Mouse (Mus musculus): ENCODE measurements at regions not wholly inside any gene's neighbourhood (a gene's known extent, or its start where the extent isn't known, plus 50 kb on each side); places are given as distances from the start of the nearest gene placed in this dataset.

DNA sequence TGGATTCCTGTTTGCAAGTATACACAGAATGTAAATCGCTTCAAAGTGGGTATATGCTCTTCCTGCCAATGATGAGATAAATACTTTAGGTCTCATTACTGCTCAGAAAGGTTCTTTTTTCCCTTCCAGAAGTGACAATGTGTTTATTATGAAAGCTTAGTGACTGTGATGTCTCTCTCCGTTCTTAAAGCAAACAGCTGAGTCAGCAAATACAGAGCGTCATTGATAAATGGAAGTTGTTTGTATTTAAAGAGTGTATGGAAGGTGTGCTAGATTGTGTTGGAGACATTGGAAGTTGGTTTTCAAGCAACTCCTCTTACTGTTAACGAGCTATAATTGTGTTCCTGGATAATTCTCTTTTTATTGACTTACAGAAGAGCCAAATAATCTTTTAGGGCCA is 408.0 kb downstream of the Prr30 start:
- Histone ChIP-seq H3K27me3 (no peaks in the 10 kb centered on the region), H3K27ac (replicated peaks) (no peak overlapping the region), H3K4me2 (no peak overlapping the region), H3K4me3 (replicated peaks) (no peak overlapping the region), H3K9me3 (replicated peaks) (no peaks in the 10 kb centered on the region), H3K36me3 (replicated peaks) (no peaks in the 10 kb centered on the region), H3K4me1 (replicated peaks) (no peaks in the 10 kb centered on the region), H3K9ac (no peak overlapping the region)
- 57% methylated on average over 4 of the region's 4 CpGs for WGBS (ENCODE audit: insufficient replicate concordance)
- no peak for ATAC-seq (ENCODE audit: insufficient read depth)

DNA sequence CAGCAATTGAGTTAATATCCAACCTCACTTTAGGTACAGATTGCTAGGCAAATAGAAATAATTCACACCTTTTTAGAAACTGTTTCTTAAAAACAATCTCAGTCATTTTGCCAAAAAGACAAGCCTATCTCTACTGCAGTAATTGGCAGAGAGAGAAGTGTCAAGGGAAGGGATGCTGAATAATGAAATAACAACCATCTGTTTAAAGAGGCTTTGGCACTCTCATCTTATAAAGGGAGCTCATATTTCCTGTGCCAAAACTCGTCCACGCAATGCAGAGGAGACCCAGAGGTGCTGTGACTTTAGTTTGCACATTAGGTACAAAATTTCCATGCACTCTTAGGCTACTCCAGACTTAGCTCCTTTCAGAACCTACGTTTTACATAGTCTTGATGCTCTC is 418.2 kb downstream of the Prr30 start:
- H3K27me3 ChIP-seq: no peaks in the 10 kb centered on the region
- WGBS (ENCODE audit: insufficient replicate concordance): 43% methylated on average over 3 of the region's 3 CpGs
- no peak overlapping the region for H3K9ac ChIP-seq
- no peak for ATAC-seq (ENCODE audit: insufficient read depth)
- no peak overlapping the region for H3K4me3 ChIP-seq (replicated peaks)
- H3K9me3 ChIP-seq (replicated peaks): no peaks in the 10 kb centered on the region
- H3K4me2 ChIP-seq: no peak overlapping the region
- H3K4me1 ChIP-seq (replicated peaks): no peaks in the 10 kb centered on the region
- H3K27ac ChIP-seq (replicated peaks): no peak overlapping the region
- no peaks in the 10 kb centered on the region for H3K36me3 ChIP-seq (replicated peaks)

DNA sequence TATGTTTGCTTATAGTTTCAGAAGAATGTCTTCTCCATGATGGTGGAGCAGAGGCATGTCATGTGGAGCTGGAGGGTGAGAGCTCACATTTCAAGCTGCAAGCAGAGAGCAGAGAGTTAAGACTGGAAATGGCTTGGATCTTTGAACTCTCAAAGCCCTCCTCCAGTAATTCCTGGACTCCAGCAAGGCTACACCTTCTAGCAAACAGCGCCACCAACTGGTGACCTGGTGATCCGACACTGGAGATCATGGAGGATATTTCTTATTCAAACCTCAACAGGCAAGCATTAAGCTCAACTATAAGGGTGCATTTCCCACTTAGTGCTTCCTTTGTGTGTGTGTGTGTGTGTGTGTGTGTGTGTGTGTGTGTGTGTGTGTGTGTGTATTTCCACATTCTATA is 446.2 kb downstream of the Prr30 start:
- ATAC-seq (ENCODE audit: insufficient read depth): no peak

DNA sequence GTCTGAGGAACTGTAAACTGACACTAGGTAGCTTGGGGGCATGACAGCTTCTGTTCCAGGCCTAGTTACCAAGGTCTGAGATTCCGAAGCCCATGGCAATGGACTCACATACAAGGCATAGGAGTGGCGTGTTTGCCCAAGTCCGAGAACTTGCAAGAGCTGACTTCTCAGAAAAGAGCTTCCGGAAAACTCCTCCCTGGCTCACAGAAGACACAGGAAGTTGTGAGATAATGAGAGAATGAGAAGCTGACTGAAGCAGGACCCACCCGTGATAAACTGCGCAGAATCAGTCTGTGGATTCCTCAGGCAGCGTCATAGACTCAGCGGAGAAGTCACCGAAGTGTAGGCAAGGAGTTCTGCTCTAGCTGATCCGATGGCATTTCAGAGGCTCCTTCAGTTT is 447.4 kb downstream of the Prr30 start:
- H3K4me1 ChIP-seq (replicated peaks): no peaks in the 10 kb centered on the region
- no peaks in the 10 kb centered on the region for H3K9me3 ChIP-seq (replicated peaks)
- no peak overlapping the region for H3K9ac ChIP-seq
- no peaks in the 10 kb centered on the region for H3K27me3 ChIP-seq
- no peak overlapping the region for H3K27ac ChIP-seq (replicated peaks)
- H3K36me3 ChIP-seq (replicated peaks): no peaks in the 10 kb centered on the region
- WGBS (ENCODE audit: insufficient replicate concordance): 59% methylated on average over 10 of the region's 10 CpGs
- ATAC-seq (ENCODE audit: insufficient read depth): no peak
- H3K4me2 ChIP-seq: no peak overlapping the region
- H3K4me3 ChIP-seq (replicated peaks): no peak overlapping the region

More for the DNA sequence above, 446.2 kb downstream of the Prr30 start:
- no peak overlapping the region for H3K9ac ChIP-seq
- H3K27ac ChIP-seq (replicated peaks): no peak overlapping the region
- H3K9me3 ChIP-seq (replicated peaks): no peaks in the 10 kb centered on the region
- 44% methylated on average over 2 of the region's 2 CpGs for WGBS (ENCODE audit: insufficient replicate concordance)
- H3K4me3 ChIP-seq (replicated peaks): no peak overlapping the region
- no peaks in the 10 kb centered on the region for H3K4me1 ChIP-seq (replicated peaks)
- H3K36me3 ChIP-seq (replicated peaks): no peaks in the 10 kb centered on the region
- H3K4me2 ChIP-seq: no peak overlapping the region
- no peaks in the 10 kb centered on the region for H3K27me3 ChIP-seq

DNA sequence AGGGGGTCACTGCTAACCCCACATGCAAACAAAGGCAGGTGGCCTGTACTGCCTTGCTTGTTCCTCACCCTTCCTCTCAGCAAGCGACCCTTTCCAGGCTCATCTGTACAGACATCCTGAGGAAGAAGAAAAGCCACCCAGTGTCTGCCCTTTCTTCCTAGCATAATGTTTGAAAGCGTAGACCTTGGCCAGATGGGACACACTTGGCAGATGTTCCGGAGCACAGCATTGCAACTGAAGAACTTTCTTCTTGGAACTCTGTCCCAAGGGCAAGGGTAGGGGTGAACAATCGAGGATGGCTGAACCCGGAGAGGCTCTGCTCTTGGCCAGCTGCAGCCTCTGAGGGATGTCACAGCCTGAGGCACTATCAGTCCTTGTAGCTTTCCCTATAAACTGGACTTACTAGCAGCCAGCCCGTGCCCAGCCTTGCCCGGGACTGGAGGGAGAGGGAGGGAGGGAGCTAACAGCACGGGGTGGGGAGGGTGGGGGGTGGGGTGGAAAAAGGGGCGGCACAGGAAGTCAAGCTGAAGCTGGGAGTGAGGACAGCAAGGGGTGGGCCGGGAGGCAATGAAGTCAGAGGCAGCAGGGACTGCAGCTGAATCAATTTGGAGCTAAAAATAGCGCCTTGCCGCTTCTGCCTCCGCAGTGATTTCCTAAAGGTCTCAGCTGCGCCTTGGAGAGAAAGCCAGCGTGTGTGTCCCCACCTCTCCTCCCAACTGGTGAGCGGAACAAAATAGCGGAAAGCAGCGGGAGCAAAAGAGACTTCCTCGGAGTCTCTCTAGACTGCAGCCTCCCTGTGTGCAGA is 450.2 kb downstream of the Prr30 start:
- Histone ChIP-seq H3K9ac (no peak overlapping the region), H3K36me3 (replicated peaks) (no peaks in the 10 kb centered on the region), H3K4me2 (peak overlapping the region; percentile 43), H3K27ac (replicated peaks) (0 out of 2 replicates have a peak overlapping the region, but pooled peaks have one; percentile 14), H3K4me3 (replicated peaks) (peak overlapping the region; percentile 40), H3K27me3 (no peaks in the 10 kb centered on the region), H3K9me3 (replicated peaks) (no peaks in the 10 kb centered on the region), H3K4me1 (replicated peaks) (no peaks in the 10 kb centered on the region)
- peak; percentile 65 for ATAC-seq (ENCODE audit: insufficient read depth)
- WGBS (ENCODE audit: insufficient replicate concordance): 12% methylated on average over 19 of the region's 19 CpGs

DNA sequence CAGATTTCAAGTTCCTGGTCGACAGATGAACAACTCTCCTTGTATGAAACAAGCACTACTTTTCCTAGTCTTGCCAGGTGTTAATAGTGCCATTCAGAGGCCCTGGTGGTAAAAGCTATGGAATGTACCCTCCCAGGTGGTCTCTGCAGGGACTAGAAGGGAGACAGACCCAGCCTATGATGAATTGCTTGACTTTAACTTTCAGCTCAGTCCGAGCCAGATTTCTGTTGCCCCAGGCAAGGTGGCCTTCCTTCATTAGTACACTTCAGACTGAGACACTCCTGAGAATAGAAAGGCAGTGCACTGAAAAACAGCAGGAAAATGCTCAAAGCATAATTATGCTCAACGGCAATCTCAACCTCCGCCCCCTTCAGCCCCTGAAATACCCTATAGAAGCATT is 450.8 kb upstream of the Klf12 start:
- no peak overlapping the region for H3K9ac ChIP-seq
- no peak overlapping the region for H3K4me2 ChIP-seq
- H3K4me3 ChIP-seq (replicated peaks): no peak overlapping the region
- H3K9me3 ChIP-seq (replicated peaks): no peaks in the 10 kb centered on the region
- 53% methylated on average over 4 of the region's 4 CpGs for WGBS (ENCODE audit: insufficient replicate concordance)
- ATAC-seq (ENCODE audit: insufficient read depth): no peak
- H3K36me3 ChIP-seq (replicated peaks): no peaks in the 10 kb centered on the region
- no peaks in the 10 kb centered on the region for H3K27me3 ChIP-seq
- no peaks in the 10 kb centered on the region for H3K4me1 ChIP-seq (replicated peaks)
- no peak overlapping the region for H3K27ac ChIP-seq (replicated peaks)

DNA sequence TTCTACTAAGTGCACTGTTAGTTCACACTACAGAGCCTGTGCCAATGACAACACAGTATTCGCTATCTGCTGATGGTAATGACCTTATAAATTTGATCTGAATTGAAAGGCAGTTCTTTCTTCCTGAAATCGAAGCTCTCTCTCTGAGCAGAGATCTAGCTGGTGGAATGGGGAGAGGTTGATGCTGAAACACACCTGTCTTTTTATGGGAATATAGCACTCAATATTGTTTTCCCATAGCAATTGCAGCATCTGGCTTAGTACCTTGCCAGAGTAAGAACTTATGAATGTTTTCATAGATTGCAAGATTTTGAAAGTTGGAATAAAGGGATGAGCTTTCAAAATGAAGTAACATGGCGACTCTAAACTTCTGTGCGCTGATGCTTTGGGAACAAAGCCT is 444.0 kb upstream of the Klf12 start:
- Histone ChIP-seq H3K4me2 (no peak overlapping the region), H3K9me3 (replicated peaks) (no peaks in the 10 kb centered on the region), H3K4me1 (replicated peaks) (no peaks in the 10 kb centered on the region), H3K27ac (replicated peaks) (no peak overlapping the region), H3K4me3 (replicated peaks) (no peak overlapping the region), H3K27me3 (no peaks in the 10 kb centered on the region), H3K36me3 (replicated peaks) (no peaks in the 10 kb centered on the region), H3K9ac (no peak overlapping the region)
- ATAC-seq (ENCODE audit: insufficient read depth): no peak
- WGBS (ENCODE audit: insufficient replicate concordance): 62% methylated on average over 4 of the region's 4 CpGs

DNA sequence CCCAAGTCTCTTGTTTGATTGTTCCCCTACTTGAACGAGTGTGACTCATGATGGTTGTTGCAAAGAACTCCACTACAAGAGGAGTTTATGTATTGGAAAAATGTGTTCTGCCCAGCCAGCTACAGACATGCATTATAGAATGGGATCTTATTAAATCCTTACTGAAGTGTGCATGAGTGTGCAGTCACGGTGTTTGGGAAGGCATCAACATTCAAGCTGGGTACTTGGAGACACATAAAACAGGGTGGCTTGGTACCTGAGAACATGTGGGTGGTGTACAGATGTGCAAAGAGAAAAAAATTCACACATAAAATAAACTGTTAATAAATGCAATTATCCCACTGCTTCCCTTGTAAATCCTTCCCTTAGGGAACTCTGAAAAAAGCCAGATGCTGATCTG is 443.2 kb upstream of the Klf12 start:
- Histone ChIP-seq H3K9me3 (replicated peaks) (no peaks in the 10 kb centered on the region), H3K4me2 (no peak overlapping the region), H3K27me3 (no peaks in the 10 kb centered on the region), H3K9ac (no peak overlapping the region), H3K27ac (replicated peaks) (no peak overlapping the region), H3K4me3 (replicated peaks) (no peak overlapping the region), H3K36me3 (replicated peaks) (no peaks in the 10 kb centered on the region), H3K4me1 (replicated peaks) (no peaks in the 10 kb centered on the region)
- WGBS (ENCODE audit: insufficient replicate concordance): 54% methylated on average over 2 of the region's 2 CpGs
- ATAC-seq (ENCODE audit: insufficient read depth): no peak

DNA sequence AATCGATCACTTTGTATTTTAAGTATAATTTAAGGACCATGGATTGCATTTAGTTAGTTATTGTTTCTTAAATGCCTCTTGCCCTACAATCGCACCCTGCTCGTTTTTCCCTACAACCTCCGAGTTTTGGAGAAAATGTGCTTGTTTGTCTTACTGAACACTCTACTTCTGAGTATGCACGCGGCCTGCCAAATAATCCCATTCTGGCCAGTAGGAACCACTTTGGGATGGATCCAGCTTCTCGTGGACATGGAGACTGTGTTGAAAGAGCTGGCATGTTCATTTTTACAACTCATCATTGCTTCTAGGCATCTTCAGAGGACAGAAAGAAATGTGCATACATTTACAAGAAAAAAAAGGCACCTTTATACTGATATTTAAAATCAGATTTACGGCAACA is 440.5 kb upstream of the Klf12 start:
- H3K27ac ChIP-seq (replicated peaks): no peak overlapping the region
- 76% methylated on average over 8 of the region's 8 CpGs for WGBS (ENCODE audit: insufficient replicate concordance)
- H3K9ac ChIP-seq: no peak overlapping the region
- ATAC-seq (ENCODE audit: insufficient read depth): no peak
- H3K9me3 ChIP-seq (replicated peaks): no peaks in the 10 kb centered on the region
- no peak overlapping the region for H3K4me2 ChIP-seq
- no peaks in the 10 kb centered on the region for H3K4me1 ChIP-seq (replicated peaks)
- H3K4me3 ChIP-seq (replicated peaks): no peak overlapping the region
- H3K36me3 ChIP-seq (replicated peaks): no peaks in the 10 kb centered on the region
- no peaks in the 10 kb centered on the region for H3K27me3 ChIP-seq

DNA sequence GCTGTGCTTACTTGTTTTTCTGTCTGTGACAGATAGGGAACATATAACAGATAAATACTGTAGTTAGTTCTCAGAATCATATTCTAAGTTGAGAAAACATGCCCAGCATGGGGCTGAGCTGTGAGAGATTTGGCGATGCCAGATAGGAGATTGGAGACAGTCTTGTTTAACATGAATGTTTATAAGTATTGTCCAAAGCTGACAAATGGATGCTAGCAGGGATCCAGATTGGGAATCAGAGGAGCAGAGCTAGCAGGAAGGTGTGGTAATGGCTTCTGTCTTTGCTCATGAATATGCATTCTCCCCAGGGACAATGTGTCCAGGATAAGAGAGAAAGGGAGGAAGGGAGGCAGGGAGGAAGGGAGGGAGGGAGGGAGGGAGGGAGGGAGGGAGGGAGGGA is 436.2 kb upstream of the Klf12 start:
- no peak for ATAC-seq (ENCODE audit: insufficient read depth)
- Histone ChIP-seq H3K4me2 (no peak overlapping the region), H3K4me3 (replicated peaks) (no peak overlapping the region), H3K27ac (replicated peaks) (no peak overlapping the region), H3K4me1 (replicated peaks) (no peaks in the 10 kb centered on the region), H3K9ac (no peak overlapping the region), H3K9me3 (replicated peaks) (no peaks in the 10 kb centered on the region), H3K27me3 (no peaks in the 10 kb centered on the region), H3K36me3 (replicated peaks) (no peaks in the 10 kb centered on the region)
- WGBS (ENCODE audit: insufficient replicate concordance): 46% methylated on average over 1 of the region's 1 CpGs

DNA sequence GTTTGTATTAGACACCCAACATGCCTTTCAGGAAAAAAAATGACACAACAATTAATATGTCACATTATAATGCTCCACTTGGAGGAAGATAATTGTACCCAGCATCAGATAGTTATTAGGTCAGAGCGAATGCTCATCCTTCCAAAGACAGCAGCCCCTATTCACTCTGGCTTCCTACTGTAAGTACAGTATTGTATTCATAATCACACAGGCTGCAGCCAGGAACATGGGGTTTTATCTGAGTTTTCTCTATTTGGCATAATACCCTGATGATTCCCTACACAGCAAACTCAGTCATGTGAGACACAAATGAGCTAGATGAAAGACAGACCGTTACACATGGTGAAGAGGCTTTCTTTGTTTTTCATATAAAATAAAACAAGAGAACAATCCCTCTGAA is 430.5 kb upstream of the Klf12 start:
- ATAC-seq (ENCODE audit: insufficient read depth): no peak
- no peak overlapping the region for H3K4me3 ChIP-seq (replicated peaks)
- H3K4me1 ChIP-seq (replicated peaks): no peaks in the 10 kb centered on the region
- WGBS (ENCODE audit: insufficient replicate concordance): 62% methylated on average over 2 of the region's 2 CpGs
- no peak overlapping the region for H3K9ac ChIP-seq
- H3K4me2 ChIP-seq: no peak overlapping the region
- H3K36me3 ChIP-seq (replicated peaks): no peaks in the 10 kb centered on the region
- H3K27ac ChIP-seq (replicated peaks): no peak overlapping the region
- H3K27me3 ChIP-seq: no peaks in the 10 kb centered on the region
- H3K9me3 ChIP-seq (replicated peaks): no peaks in the 10 kb centered on the region

DNA sequence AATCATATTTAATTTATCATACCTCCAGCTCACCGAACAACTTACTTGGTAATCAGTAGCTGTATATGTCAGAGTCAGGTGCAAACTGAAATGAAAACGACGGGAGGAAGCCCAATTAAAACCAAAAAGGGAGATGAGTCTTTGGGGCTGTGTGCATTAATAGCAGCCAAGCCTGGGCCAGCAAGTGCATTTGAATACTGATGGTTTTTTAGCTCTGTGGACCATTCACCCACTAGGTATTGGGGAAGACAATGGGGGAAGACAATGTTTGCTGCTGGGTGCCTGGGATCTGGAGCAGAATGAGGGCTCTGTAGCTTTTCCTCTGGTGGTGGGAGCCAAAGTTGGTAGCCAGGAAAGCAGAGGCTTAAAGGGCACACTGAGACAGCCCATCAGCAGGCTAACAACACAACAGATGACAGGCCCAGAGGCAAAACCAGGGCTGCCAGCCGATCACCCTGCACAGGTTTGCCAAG is 429.6 kb upstream of the Klf12 start:
- Histone ChIP-seq H3K4me3 (replicated peaks) (no peak overlapping the region), H3K27ac (replicated peaks) (no peak overlapping the region), H3K4me2 (no peak overlapping the region), H3K4me1 (replicated peaks) (no peaks in the 10 kb centered on the region), H3K9ac (no peak overlapping the region), H3K9me3 (replicated peaks) (no peaks in the 10 kb centered on the region), H3K36me3 (replicated peaks) (no peaks in the 10 kb centered on the region), H3K27me3 (no peaks in the 10 kb centered on the region)
- no peak for ATAC-seq (ENCODE audit: insufficient read depth)
- 58% methylated on average over 4 of the region's 4 CpGs for WGBS (ENCODE audit: insufficient replicate concordance)
